In genomic region chr17:73790284-73791020, GRCm38 (mm10) we compare ENCODE assay signal across 11 mouse cellular contexts. TPM values are rescaled to one million over a fixed set of nuclear protein-coding genes. Genes with fewer than 3 reads are reported as not detected.
DNase-seq lines count a peak whose midpoint lies in the region; ATAC-seq and TF ChIP-seq lines count a peak whose summit lies in the region.
"Had no signal": no experiment of that assay in that cellular context is flagged by ENCODE, and none has a peak within 500 bp of the region (broad histone marks: within the 10 kb centered on the region; RNA-seq: fewer than 3 reads in every experiment).

No protein-coding gene starts in this region.

- no peak for ATAC-seq in lung, embryonic 14.5 days (ENCODE audit: insufficient read depth)
- no peak for ATAC-seq in hindbrain, postnatal 0 days
- no peak for ATAC-seq in midbrain, embryonic 14.5 days (ENCODE audit: low FRiP score, low TSS enrichment)
- no peak for ATAC-seq in granulocyte monocyte progenitor cell, adult 5-6 weeks (replicated peaks; ENCODE audit: poor library complexity, severe bottlenecking)
- ATAC-seq: activated CD4-positive, CD25-positive, alpha-beta regulatory T cell, adult 4 months had no signal

- no peak overlapping the region for H3K4me3 ChIP-seq in lung, embryonic 14.5 days (ENCODE audit: low read depth, low read length)
- no peak overlapping the region for H3K4me3 ChIP-seq in hindbrain, postnatal 0 days (ENCODE audit: low read length)
- H3K4me3 ChIP-seq in midbrain, embryonic 14.5 days (replicated peaks; ENCODE audit: low read depth, low read length) = no peak overlapping the region
- H3K4me3 ChIP-seq: stomach, embryonic 15.5 days had no signal

- TF ChIP-seq CTCF in lung, embryonic 14.5 days (IDR thresholded peaks at IDR 0.05; ENCODE audit: low read depth) = no peak
- TF ChIP-seq CTCF in hindbrain, postnatal 0 days (IDR thresholded peaks at IDR 0.05; ENCODE audit: low read depth) = no peak

- H3K4me2 ChIP-seq in lung, embryonic 14.5 days = no peak overlapping the region
- H3K4me2 ChIP-seq in hindbrain, postnatal 0 days (ENCODE audit: low read depth, low read length) = no peak overlapping the region
- H3K4me2 ChIP-seq in midbrain, embryonic 14.5 days (ENCODE audit: low read length) = no peak overlapping the region
- H3K4me2 ChIP-seq: stomach, embryonic 15.5 days had no signal

- H3K9ac ChIP-seq in lung, embryonic 14.5 days = no peak overlapping the region
- H3K9ac ChIP-seq in hindbrain, postnatal 0 days (replicated peaks; ENCODE audit: low read length) = no peak overlapping the region
- no peak overlapping the region for H3K9ac ChIP-seq in midbrain, embryonic 14.5 days (replicated peaks; ENCODE audit: low read length)
- H3K9ac ChIP-seq: stomach, embryonic 15.5 days had no signal

- no peaks in the 10 kb centered on the region; the same call in 1 of the 2 replicates for H3K4me1 ChIP-seq in lung, embryonic 14.5 days (ENCODE audit: insufficient read depth)
- H3K4me1 ChIP-seq in hindbrain, postnatal 0 days (ENCODE audit: insufficient read depth, low read length) = no peaks in the 10 kb centered on the region
- peaks cover 3% of the 10 kb centered on the region; the same call in 1 of the 2 replicates for H3K4me1 ChIP-seq in midbrain, embryonic 14.5 days (ENCODE audit: control insufficient read depth, insufficient read depth, low read length)
- H3K4me1 ChIP-seq: stomach, embryonic 15.5 days had no signal

- peak; percentile 6 for DNase-seq in heart, postnatal 4 days
- no peak for DNase-seq in heart, postnatal 36 days
- peak; percentile 40 for DNase-seq in lung, embryonic 14.5 days
- DNase-seq in lung, postnatal 36 days = no peak
- peak; percentile 48 for DNase-seq in hindbrain, postnatal 0 days (ENCODE audit: low spot score)
- peak; percentile 57 for DNase-seq in midbrain, embryonic 14.5 days
- DNase-seq: cerebellum, adult 11 months had no signal

- 30% methylated on average over 12 of the region's 12 CpGs for WGBS in lung, embryonic 14.5 days
- WGBS in hindbrain, postnatal 0 days = 19% methylated on average over 12 of the region's 12 CpGs
- 16% methylated on average over 12 of the region's 12 CpGs for WGBS in midbrain, embryonic 14.5 days

- no peaks in the 10 kb centered on the region for H3K27me3 ChIP-seq in lung, embryonic 14.5 days (ENCODE audit: insufficient read depth, low read length)
- no peaks in the 10 kb centered on the region for H3K27me3 ChIP-seq in hindbrain, postnatal 0 days (ENCODE audit: insufficient read depth, low read length)
- H3K27me3 ChIP-seq in midbrain, embryonic 14.5 days (ENCODE audit: control insufficient read depth, insufficient read depth, low read length) = no peaks in the 10 kb centered on the region
- H3K27me3 ChIP-seq: stomach, embryonic 15.5 days had no signal

- no peaks in the 10 kb centered on the region for H3K36me3 ChIP-seq in lung, embryonic 14.5 days (ENCODE audit: insufficient read depth)
- H3K36me3 ChIP-seq in hindbrain, postnatal 0 days (ENCODE audit: insufficient read depth, low read length) = no peaks in the 10 kb centered on the region
- H3K36me3 ChIP-seq in midbrain, embryonic 14.5 days (ENCODE audit: control insufficient read depth, insufficient read depth, low read length) = no peaks in the 10 kb centered on the region
- H3K36me3 ChIP-seq: stomach, embryonic 15.5 days had no signal

- no peak overlapping the region for H3K27ac ChIP-seq in lung, embryonic 14.5 days (ENCODE audit: low read depth)
- peak overlapping the region; percentile 22; the same call in 1 of the 2 replicates for H3K27ac ChIP-seq in hindbrain, postnatal 0 days
- H3K27ac ChIP-seq in midbrain, embryonic 14.5 days (replicated peaks; ENCODE audit: low read depth, low read length) = peak overlapping the region; percentile 56
- H3K27ac ChIP-seq: kidney, postnatal 0 days; stomach, embryonic 15.5 days had no signal

- intact Hi-C loops in heart, postnatal 36 days (cut with DNase I) = no loop called here

- no peaks in the 10 kb centered on the region for H3K9me3 ChIP-seq in lung, embryonic 14.5 days (ENCODE audit: low read depth, low read length)
- H3K9me3 ChIP-seq in hindbrain, postnatal 0 days (ENCODE audit: low read length) = no peaks in the 10 kb centered on the region
- H3K9me3 ChIP-seq in midbrain, embryonic 14.5 days (ENCODE audit: control insufficient read depth, low read length) = no peaks in the 10 kb centered on the region
- H3K9me3 ChIP-seq: stomach, embryonic 15.5 days had no signal

RNA-seq across cellular contexts. Expression of gene Ehd3, which starts 13.5 kb away (rescaled TPM):
- 1 to 10 TPM; 2.9 to 3.8 TPM for total RNA-seq in heart, postnatal 4 days (2021)
- total RNA-seq in heart, postnatal 36 days (2021) = 1 to 10 TPM; 3.0 to 3.2 TPM
- 12.0 and 13.4 TPM in 2 replicates for polyA plus RNA-seq in lung, embryonic 14.5 days (2014; fragmentation: Nextera tagmentation; extraction: Ambion mirVana)
- total RNA-seq in hindbrain, postnatal 0 days (2014; rRNA removed) = 42.7 and 51.6 TPM in 2 replicates
- 22.8 and 25.5 TPM in 2 replicates for polyA plus RNA-seq in hindbrain, postnatal 0 days (2015; fragmentation: Nextera tagmentation; extraction: Ambion mirVana)
- polyA plus RNA-seq in midbrain, embryonic 14.5 days (2014; fragmentation: Nextera tagmentation; extraction: Ambion mirVana) = 14.7 and 16.7 TPM in 2 replicates
- total RNA-seq in granulocyte monocyte progenitor cell, adult 5-6 weeks (2014; fragmentation: Nextera tagmentation) = 0.26 TPM in 1 of 2 replicates, not detected in the other
- total RNA-seq in granulocyte monocyte progenitor cell, adult 5-6 weeks (2017) = 0.31 and 0.43 TPM in 2 replicates

Comparison
In these comparisons a context has a peak if more than half of its experiments do, and no peak if none do; other contexts are left out.
1. DNase-seq: peak in heart, postnatal 4 days (single experiment), lung, embryonic 14.5 days (single experiment), hindbrain, postnatal 0 days (single experiment) and midbrain, embryonic 14.5 days (single experiment); none in heart, postnatal 36 days (0 of 2) and lung, postnatal 36 days (single experiment).